Mouse (Mus musculus): ENCODE results near the gene Ninj2.
A peak's percentile ranks its signal among the peaks of the same experiment; 100 is the strongest.

GRCm38 (mm10) chr6:120111984-120112803 lies 19.0 kb downstream of the Ninj2 start:
- TF ChIP-seq MEF2A (IDR thresholded peaks at IDR 0.05; ENCODE audit: extremely low read depth, insufficient replicate concordance, low read depth, low read length, poor library complexity, severe bottlenecking) (no peak), POLR2A (IDR thresholded peaks at IDR 0.05; ENCODE audit: control insufficient read depth in 1 of 2, insufficient read depth in 1 of 2, low read depth in 1 of 2, low read length in 2 of 2, poor library complexity in 1 of 2) (peak in 1 of 2 experiments; percentile 36; a peak in 1 of 4 replicates), CTCF (IDR thresholded peaks at IDR 0.05 in 2 of 3, conservative IDR thresholded peaks at IDR 0.05 in 1 of 3; ENCODE audit: control insufficient read depth in 1 of 3, insufficient read depth in 1 of 3, low read depth in 2 of 3, low read length in 3 of 3, poor library complexity in 1 of 3, severe bottlenecking in 1 of 3) (peak in 1 of 3 experiments; percentile 1; a peak in 1 of 6 replicates), MAFK (IDR thresholded peaks at IDR 0.05; ENCODE audit: borderline replicate concordance, low read depth, low read length) (no peak), GATA1 (IDR thresholded peaks at IDR 0.05; ENCODE audit: low read depth, low read length) (no peak), USF2 (IDR thresholded peaks at IDR 0.05; ENCODE audit: borderline replicate concordance in 1 of 2, insufficient read depth in 1 of 2, low read depth in 1 of 2, low read length in 2 of 2) (0 out of 4 replicates have a peak, but pooled peaks of 1 of the 2 experiments have one; percentile 14), MYC (IDR thresholded peaks at IDR 0.05; ENCODE audit: low read depth, low read length) (no peak), E2F4 (IDR thresholded peaks at IDR 0.05; ENCODE audit: borderline replicate concordance, low read depth, low read length) (no peak), NRF1 (IDR thresholded peaks at IDR 0.05; ENCODE audit: insufficient read depth, low read depth, low read length, poor library complexity, severe bottlenecking) (no peak), POLR2AphosphoS5 (IDR thresholded peaks at IDR 0.05; ENCODE audit: borderline replicate concordance, low read depth, low read length) (no peak)

All from MEL (cell line).